Mouse (Mus musculus) ES-Bruce4 (cell line): ENCODE measurements around the gene Synm. TPM values are rescaled to one million over a fixed set of nuclear protein-coding genes. Genes with fewer than 3 reads are reported as not detected.
A peak's percentile ranks its signal among the peaks of the same experiment; 100 is the strongest.

Source experiments
- H3K27ac ChIP-seq: 2 replicates; pipeline ENCODE4 v1.5.1; 2012; ENCODE audit warnings: low read length, inconsistent platforms; ENCODE audit not compliant: insufficient read depth
- H3K27me3 ChIP-seq: 2 replicates; pipeline ENCODE4 v1.6.1; 2012; ENCODE audit warnings: mild to moderate bottlenecking, low read length, inconsistent platforms; ENCODE audit not compliant: control insufficient read depth, poor library complexity, insufficient read depth, severe bottlenecking
- H3K36me3 ChIP-seq: 2 replicates; pipeline ENCODE4 v1.6.1; 2012; ENCODE audit warnings: inconsistent platforms, mild to moderate bottlenecking, low read length, moderate library complexity; ENCODE audit not compliant: control insufficient read depth, poor library complexity, insufficient read depth, severe bottlenecking
- H3K4me1 ChIP-seq: one replicate; pipeline ENCODE4 v1.8.1; 2011; ENCODE audit warnings: low read length; ENCODE audit not compliant: control insufficient read depth, insufficient read depth
- H3K4me3 ChIP-seq: 2 replicates; pipeline ENCODE4 v1.5.1; 2011; ENCODE audit warnings: low read depth, mild to moderate bottlenecking, low read length
- H3K9ac ChIP-seq: 2 replicates; pipeline ENCODE4 v1.6.1; 2012; ENCODE audit warnings: low read depth, mild to moderate bottlenecking, inconsistent platforms; ENCODE audit not compliant: poor library complexity, severe bottlenecking
- H3K9me3 ChIP-seq: replicated peaks from 2 replicates; pipeline ENCODE4 v1.6.1; 2012; ENCODE audit warnings: mild to moderate bottlenecking, low read length, inconsistent platforms; ENCODE audit not compliant: control insufficient read depth, poor library complexity, insufficient read depth, severe bottlenecking
- CTCF ChIP-seq: IDR thresholded peaks from one replicate; pipeline ENCODE4 v1.8.1; 2011; ENCODE audit warnings: low read depth, low read length
- EP300 ChIP-seq: IDR thresholded peaks from 2 replicates; pipeline ENCODE4 v1.6.1; 2011; ENCODE audit warnings: low read depth, low read length; ENCODE audit not compliant: insufficient read depth
- POLR2A ChIP-seq: IDR thresholded peaks from one replicate; pipeline ENCODE4 v1.8.1; 2011; ENCODE audit warnings: low read length; ENCODE audit not compliant: insufficient read depth
- polyA plus RNA-seq: library from polyadenylated mRNA; stranded (reverse); fragments of >200 nt; gene quantifications from 2 replicates; pipeline ENCODE4 v1.2.4, GENCODE M21; 2011; ENCODE audit warnings: low read depth; ENCODE audit not compliant: missing spikeins, insufficient read depth, insufficient read length

Gene Synm
- polyA plus RNA-seq, 1 experiment: 5.3 TPM

DNA sequence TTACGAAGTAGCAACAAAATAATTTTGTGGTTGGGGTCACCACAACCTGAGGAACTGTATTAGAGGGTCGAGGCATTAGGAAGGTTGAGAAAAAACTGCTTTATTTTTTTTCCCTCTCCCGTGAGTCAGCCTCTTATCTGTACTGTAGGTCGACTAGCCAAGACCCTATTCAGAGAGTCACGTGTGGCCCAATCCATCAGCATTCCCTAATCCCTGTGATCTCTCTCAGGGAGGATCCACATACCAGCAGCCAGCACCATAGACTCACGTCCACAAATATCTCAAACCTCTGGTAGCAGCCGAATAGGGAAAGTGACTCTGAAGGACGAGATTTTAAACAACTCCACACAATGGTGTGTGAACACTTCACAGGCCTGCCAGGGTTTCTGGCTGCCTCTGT lies 37.5 kb upstream of the Synm start:
- Histone ChIP-seq H3K9me3 (no peaks in the 10 kb centered on the region), H3K4me1 (no peaks in the 10 kb centered on the region), H3K9ac (no peak overlapping the region), H3K4me3 (no peak overlapping the region), H3K36me3 (no peaks in the 10 kb centered on the region), H3K27me3 (no peaks in the 10 kb centered on the region), H3K27ac (no peak overlapping the region)
- TF ChIP-seq POLR2A (no peak), CTCF (no peak), EP300 (no peak)

DNA sequence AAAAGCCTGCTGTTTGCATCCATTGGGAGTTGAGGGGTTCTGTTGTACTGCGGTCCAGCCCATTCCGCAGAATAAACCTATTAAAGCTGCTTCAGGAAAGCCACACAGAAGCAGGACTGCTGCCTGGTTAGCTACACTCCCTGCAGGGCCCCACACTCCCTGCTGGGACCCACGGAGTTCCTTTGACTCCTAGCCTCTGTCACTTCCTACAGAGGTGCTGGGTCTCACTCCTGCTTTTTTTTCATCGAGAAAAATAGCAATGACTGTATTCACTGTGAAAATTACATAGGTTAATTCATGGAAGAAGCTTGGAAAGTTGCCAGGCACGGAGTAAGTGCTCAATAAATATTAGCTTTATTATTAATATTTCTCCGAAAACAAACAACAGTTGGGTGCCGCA lies 33.9 kb upstream of the Synm start:
- H3K27ac ChIP-seq: no peak overlapping the region
- H3K4me1 ChIP-seq: no peaks in the 10 kb centered on the region
- no peaks in the 10 kb centered on the region for H3K9me3 ChIP-seq
- H3K4me3 ChIP-seq: no peak overlapping the region
- no peak overlapping the region for H3K9ac ChIP-seq
- no peaks in the 10 kb centered on the region for H3K27me3 ChIP-seq
- TF ChIP-seq POLR2A: no peak
- TF ChIP-seq CTCF: no peak
- TF ChIP-seq EP300: no peak
- no peaks in the 10 kb centered on the region for H3K36me3 ChIP-seq

DNA sequence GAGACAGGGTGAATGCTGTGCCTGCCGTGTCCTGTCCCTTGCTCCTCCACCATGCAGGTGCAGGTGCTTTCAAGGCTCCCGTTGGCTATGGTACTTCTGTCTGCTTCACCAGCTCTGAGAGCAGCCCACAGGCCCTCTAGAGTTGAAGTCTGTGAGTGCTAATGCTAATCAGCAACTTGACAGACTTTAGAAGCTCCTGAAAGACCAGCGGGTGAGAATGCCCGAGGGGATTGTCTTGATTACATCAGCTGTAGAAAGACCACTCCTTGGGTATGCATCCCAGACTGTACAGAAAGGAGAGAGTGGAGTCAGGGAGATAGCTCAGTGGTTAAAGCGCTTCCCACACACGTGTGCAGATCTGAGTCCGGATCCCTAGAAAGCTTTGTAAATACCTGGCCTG lies 31.7 kb upstream of the Synm start:
- no peak overlapping the region for H3K9ac ChIP-seq
- no peaks in the 10 kb centered on the region for H3K36me3 ChIP-seq
- no peak overlapping the region for H3K4me3 ChIP-seq
- H3K9me3 ChIP-seq: no peaks in the 10 kb centered on the region
- H3K27me3 ChIP-seq: no peaks in the 10 kb centered on the region
- TF ChIP-seq CTCF (no peak), EP300 (no peak), POLR2A (no peak)
- H3K4me1 ChIP-seq: no peaks in the 10 kb centered on the region
- no peak overlapping the region for H3K27ac ChIP-seq

DNA sequence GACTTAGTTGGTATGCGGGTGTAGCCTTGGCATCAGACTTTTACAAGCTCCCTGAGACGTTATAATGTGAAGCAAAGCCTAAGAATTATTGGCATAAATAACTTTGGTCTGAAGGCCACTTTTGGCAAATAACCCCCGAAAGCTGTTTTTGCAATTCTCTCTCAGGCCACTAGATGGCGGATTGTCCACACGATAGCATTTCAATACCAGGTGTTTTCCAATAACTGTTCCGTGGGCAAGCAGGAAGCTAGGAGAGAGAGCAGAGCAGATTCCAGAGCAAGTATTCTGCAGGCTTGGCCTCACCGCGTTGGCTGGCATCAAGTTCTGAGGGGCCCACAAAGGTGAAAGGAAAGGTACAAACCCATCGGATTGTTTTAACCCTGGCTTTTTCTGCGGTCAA lies 29.2 kb upstream of the Synm start:
- Histone ChIP-seq H3K27ac (no peak overlapping the region), H3K36me3 (no peaks in the 10 kb centered on the region), H3K4me1 (no peaks in the 10 kb centered on the region), H3K9me3 (no peaks in the 10 kb centered on the region), H3K9ac (no peak overlapping the region), H3K4me3 (no peak overlapping the region), H3K27me3 (no peaks in the 10 kb centered on the region)
- TF ChIP-seq CTCF (peak; percentile 40), POLR2A (no peak), EP300 (no peak)

DNA sequence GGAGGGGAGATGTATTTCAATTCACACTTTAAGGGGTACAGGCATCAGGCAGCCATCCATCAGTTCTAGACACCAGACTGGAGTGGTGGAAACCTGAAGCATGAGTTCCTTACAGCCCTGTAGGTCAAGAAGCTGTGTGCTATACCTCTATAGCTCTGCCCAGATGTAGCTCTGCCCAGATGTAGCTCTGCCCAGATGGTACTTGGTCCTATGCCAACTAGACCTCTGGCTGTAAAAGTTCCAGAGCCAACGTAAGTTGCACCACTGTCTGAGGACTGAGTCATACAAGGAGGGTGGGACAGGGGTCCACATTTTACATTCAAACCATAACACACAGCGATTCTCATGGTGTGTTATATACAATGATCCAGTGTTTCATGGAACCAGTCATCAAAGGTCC lies 28.3 kb upstream of the Synm start:
- Histone ChIP-seq H3K27ac (no peak overlapping the region), H3K4me3 (no peak overlapping the region), H3K36me3 (no peaks in the 10 kb centered on the region), H3K9ac (no peak overlapping the region), H3K27me3 (no peaks in the 10 kb centered on the region), H3K4me1 (no peaks in the 10 kb centered on the region), H3K9me3 (no peaks in the 10 kb centered on the region)
- TF ChIP-seq EP300 (no peak), CTCF (no peak), POLR2A (no peak)

DNA sequence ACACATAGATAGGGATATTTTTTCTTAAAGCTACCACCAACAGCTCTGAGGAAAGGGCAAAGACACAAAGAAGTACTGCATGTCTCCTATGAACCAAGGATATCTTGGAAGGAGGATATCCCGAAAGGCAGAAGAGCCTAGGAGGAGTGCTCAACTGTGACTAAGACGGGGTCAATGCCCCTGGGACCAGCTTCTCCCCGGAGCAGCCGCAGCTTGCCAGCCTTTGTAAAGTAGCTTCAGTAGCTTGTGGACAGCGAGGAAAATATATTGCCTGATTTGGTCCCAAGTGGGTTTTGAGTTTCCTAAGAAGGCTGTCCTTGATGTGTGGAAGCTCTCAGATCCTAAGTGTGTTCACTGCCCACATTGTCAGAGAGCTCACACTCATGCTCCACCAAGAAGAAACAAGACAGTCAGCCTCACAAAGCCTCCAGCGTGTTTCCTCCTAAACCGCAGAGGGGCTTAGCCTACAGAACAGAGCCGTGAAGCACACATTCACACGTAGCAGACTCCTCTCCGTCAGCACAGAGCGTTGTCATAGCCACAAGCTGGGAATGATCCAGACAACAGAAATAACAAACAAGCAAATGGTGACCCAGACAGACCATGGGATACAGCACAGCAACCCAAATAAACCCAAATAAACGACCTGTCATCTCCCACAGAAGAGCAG lies 17.2 kb upstream of the Synm start:
- TF ChIP-seq EP300 (no peak), POLR2A (no peak), CTCF (no peak)
- no peaks in the 10 kb centered on the region; the same call in 1 of the 2 replicates for H3K27me3 ChIP-seq
- no peak overlapping the region for H3K4me3 ChIP-seq
- no peak overlapping the region for H3K9ac ChIP-seq
- no peaks in the 10 kb centered on the region for H3K4me1 ChIP-seq
- no peak overlapping the region for H3K27ac ChIP-seq
- H3K9me3 ChIP-seq: no peaks in the 10 kb centered on the region
- no peaks in the 10 kb centered on the region for H3K36me3 ChIP-seq
